Mouse (Mus musculus) hindbrain, postnatal 0 days (tissue): Measurements from ENCODE around the gene Ube2n. TPM values are rescaled to one million over a fixed set of nuclear protein-coding genes. Genes with fewer than 3 reads are reported as not detected.

Experiments
- ATAC-seq: fragments of 200-750 bp; cut with Nextera tagmentation; 2 replicates; pipeline ENCODE4 v1.8.0; 2017; ENCODE audit warnings: mild to moderate bottlenecking, moderate TSS enrichment, moderate library complexity
- DNase-seq: peaks from one replicate; pipeline ENCODE4 v3.0.0-alpha.2; 2015; ENCODE audit warnings: low spot score
- H3K27ac ChIP-seq: fragments of 300-500 bp; sonication (generic); 2 replicates; pipeline ENCODE4 v1.5.1; 2014; ENCODE audit warnings: mild to moderate bottlenecking
- H3K27me3 ChIP-seq: fragments of 300-500 bp; sonication (generic); 2 replicates; pipeline ENCODE4 v1.6.1; 2014; ENCODE audit warnings: low read length, mixed read lengths; ENCODE audit not compliant: insufficient read depth
- H3K36me3 ChIP-seq: fragments of 300-500 bp; sonication (generic); 2 replicates; pipeline ENCODE4 v1.6.1; 2014; ENCODE audit warnings: low read length, mixed read lengths; ENCODE audit not compliant: insufficient read depth
- H3K4me1 ChIP-seq: fragments of 300-500 bp; sonication (generic); 2 replicates; pipeline ENCODE4 v1.6.1; 2014; ENCODE audit warnings: antibody characterized with exemption, low read length, mixed read lengths; ENCODE audit not compliant: insufficient read depth
- H3K4me2 ChIP-seq: fragments of 300-500 bp; sonication (generic); 2 replicates; pipeline ENCODE4 v1.6.1; 2014; ENCODE audit warnings: low read depth, mild to moderate bottlenecking, low read length, moderate library complexity, mixed read lengths
- H3K4me3 ChIP-seq: fragments of 300-500 bp; sonication (generic); 2 replicates; pipeline ENCODE4 v1.5.1; 2014; ENCODE audit warnings: low read length
- H3K9ac ChIP-seq: fragments of 300-500 bp; sonication (generic); replicated peaks from 2 replicates; pipeline ENCODE4 v1.6.1; 2014; ENCODE audit warnings: mild to moderate bottlenecking, low read length, moderate library complexity, mixed read lengths
- H3K9me3 ChIP-seq: fragments of 300-500 bp; sonication (generic); 2 replicates; pipeline ENCODE4 v1.6.1; 2016; ENCODE audit warnings: low read length, mixed read lengths
- CTCF ChIP-seq: IDR thresholded peaks from 2 replicates; pipeline ENCODE4 v1.5.1; 2016; ENCODE audit warnings: antibody characterized with exemption, control low read depth, low read depth
- WGBS: fragments of 180-500 bp; shearing (Covaris S2); extraction: QIAGEN DNeasy Blood & Tissue Kit; methylation state at CpG from one replicate; pipeline ENCODE4 v1.1.7; 2014; 5-methylcytosine and 5-hydroxymethylcytosine counted together
- polyA plus RNA-seq: library from polyadenylated mRNA; unstranded; fragments of >200 nt; fragmentation: Nextera tagmentation; extraction: Ambion mirVana; gene quantifications from 2 replicates; pipeline ENCODE4 v1.2.1, GENCODE M21; 2015
- total RNA-seq: library from RNA; depleted of rRNA; stranded (reverse); fragments of >200 nt; gene quantifications from 2 replicates; pipeline ENCODE4 v1.2.3, GENCODE M21; 2014

The Ube2n gene
- total and polyA plus RNA-seq, 2 experiments from 2014 or later, result 203 to 333 TPM

- peak; percentile 73 for DNase-seq
- peak; percentile 60 for ATAC-seq
- no peaks in the 10 kb centered on the region for H3K9me3 ChIP-seq
- no peaks in the 10 kb centered on the region for H3K36me3 ChIP-seq
- under 1% methylated on average over 60 of the region's 65 CpGs for WGBS
- H3K27ac ChIP-seq, result peak overlapping the region; percentile 94
- no peaks in the 10 kb centered on the region for H3K27me3 ChIP-seq
- H3K4me1 ChIP-seq, result peaks cover 9% of the 10 kb centered on the region; the same call in 1 of the 2 replicates
- H3K9ac ChIP-seq, result peak overlapping the region; percentile 83
- H3K4me3 ChIP-seq, result peak overlapping the region; percentile 87
- TF ChIP-seq CTCF, result peak; percentile 10; the same call in 1 of the 2 replicates
- peak overlapping the region; percentile 77 for H3K4me2 ChIP-seq
These were observed 48.2 kb downstream of the Ube2n start for GRCm38 (mm10) chr10:95562859-95563841.

GRCm38 (mm10) chr10:95563851-95564845 lies 49.2 kb downstream of the Ube2n start, which contains the start of gene Nudt4:
TSS of gene Nudt4 (minus strand) at chr10:95564146.
- Histone ChIP-seq H3K4me1 (peaks cover 9% of the 10 kb centered on the region; the same call in 1 of the 2 replicates), H3K9ac (peak within 1 kb of the TSS; percentile 83), H3K4me3 (peak within 1 kb of the TSS; percentile 87), H3K27ac (peak within 1 kb of the TSS; percentile 94), H3K4me2 (peak within 1 kb of the TSS; percentile 77), H3K9me3 (no peaks in the 10 kb centered on the region), H3K27me3 (no peaks in the 10 kb centered on the region), H3K36me3 (no peaks in the 10 kb centered on the region)
- DNase-seq (peak; percentile 97), ATAC-seq (peak; percentile 95)
- TF ChIP-seq CTCF, result no peak
- 2% methylated on average over 46 of the region's 97 CpGs for WGBS

GRCm38 (mm10) chr10:95565156-95565854 lies 50.4 kb downstream of the Ube2n start:
- no peak for ATAC-seq
- H3K4me1 ChIP-seq, result peaks cover 9% of the 10 kb centered on the region; the same call in 1 of the 2 replicates

GRCm38 (mm10) chr10:95566786-95567185 lies 51.8 kb downstream of the Ube2n start:
- Histone ChIP-seq H3K9me3 (no peaks in the 10 kb centered on the region), H3K27me3 (no peaks in the 10 kb centered on the region), H3K36me3 (no peaks in the 10 kb centered on the region), H3K4me1 (peaks cover 3% of the 10 kb centered on the region; the same call in 1 of the 2 replicates), H3K9ac (no peak overlapping the region), H3K27ac (no peak overlapping the region), H3K4me3 (no peak overlapping the region), H3K4me2 (no peak overlapping the region)
- no peak for ATAC-seq
- whole genome bisulfite sequencing, result 95% methylated on average over 3 of the region's 3 CpGs
- no peak for TF ChIP-seq CTCF
- no peak for DNase-seq

More at GRCm38 (mm10) chr10:95565156-95565854, 50.4 kb downstream of the Ube2n start:
- H3K9ac ChIP-seq, result no peak overlapping the region
- no peak overlapping the region for H3K4me3 ChIP-seq
- DNase-seq, result no peak
- no peak overlapping the region for H3K4me2 ChIP-seq
- WGBS, result 45% methylated on average over 14 of the region's 14 CpGs
- TF ChIP-seq CTCF, result no peak
- no peaks in the 10 kb centered on the region for H3K9me3 ChIP-seq
- H3K36me3 ChIP-seq, result no peaks in the 10 kb centered on the region
- no peaks in the 10 kb centered on the region for H3K27me3 ChIP-seq
- H3K27ac ChIP-seq, result no peak overlapping the region

- no peak overlapping the region for H3K9ac ChIP-seq
- ATAC-seq (no peak), DNase-seq (no peak)
- no peaks in the 10 kb centered on the region for H3K27me3 ChIP-seq
- H3K9me3 ChIP-seq, result no peaks in the 10 kb centered on the region
- H3K36me3 ChIP-seq, result no peaks in the 10 kb centered on the region
- no peak overlapping the region for H3K27ac ChIP-seq
- TF ChIP-seq CTCF, result no peak
- H3K4me3 ChIP-seq, result no peak overlapping the region
- no peak overlapping the region for H3K4me2 ChIP-seq
- H3K4me1 ChIP-seq, result no peaks in the 10 kb centered on the region
- WGBS, result 65% methylated on average over 5 of the region's 5 CpGs
These were observed 52.6 kb downstream of the Ube2n start for GRCm38 (mm10) chr10:95567550-95567949.

GRCm38 (mm10) chr10:95568016-95568415 lies 53.1 kb downstream of the Ube2n start:
- H3K4me3 ChIP-seq, result no peak overlapping the region
- no peak overlapping the region for H3K27ac ChIP-seq
- no peak overlapping the region for H3K4me2 ChIP-seq
- 72% methylated on average over 6 of the region's 6 CpGs for WGBS
- no peaks in the 10 kb centered on the region for H3K4me1 ChIP-seq
- no peaks in the 10 kb centered on the region for H3K27me3 ChIP-seq
- no peak for TF ChIP-seq CTCF
- H3K9me3 ChIP-seq, result no peaks in the 10 kb centered on the region
- H3K9ac ChIP-seq, result no peak overlapping the region
- ATAC-seq (no peak), DNase-seq (no peak)
- H3K36me3 ChIP-seq, result no peaks in the 10 kb centered on the region
